Mouse (Mus musculus): ENCODE results near the gene Erp29. TPM values are rescaled to one million over a fixed set of nuclear protein-coding genes. Genes with fewer than 3 reads are reported as not detected.

The Erp29 gene
- total RNA-seq, 1 experiment from 2014 or later, result 719 TPM

DNA sequence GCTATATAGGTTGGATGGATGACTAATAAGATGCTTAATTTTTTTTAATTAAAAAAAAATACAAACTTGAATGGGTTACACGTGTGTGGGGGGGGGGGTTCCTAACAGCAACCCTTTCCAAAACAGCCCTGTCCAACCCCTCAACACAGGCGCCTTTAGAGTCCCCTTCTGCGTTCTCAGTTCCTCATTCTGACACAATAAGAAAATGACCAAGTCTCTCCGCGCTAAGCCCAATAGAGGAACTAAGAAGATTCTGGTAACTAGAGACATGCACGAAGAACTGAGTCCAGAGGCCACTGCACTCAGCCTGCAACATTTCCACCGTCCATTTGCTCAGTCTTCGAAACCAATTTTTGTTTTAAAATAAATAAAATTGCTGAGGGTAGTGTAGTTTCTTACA, 1.1 kb downstream of the Erp29 start:
- peak; percentile 48 for ATAC-seq (replicated peaks; ENCODE audit: low read depth, poor library complexity, severe bottlenecking)

- ATAC-seq (replicated peaks; ENCODE audit: low read depth, poor library complexity, severe bottlenecking), result no peak
Observed at GRCm38 (mm10) chr5:121450476-121450875, 1.8 kb downstream of the Erp29 start.

DNA sequence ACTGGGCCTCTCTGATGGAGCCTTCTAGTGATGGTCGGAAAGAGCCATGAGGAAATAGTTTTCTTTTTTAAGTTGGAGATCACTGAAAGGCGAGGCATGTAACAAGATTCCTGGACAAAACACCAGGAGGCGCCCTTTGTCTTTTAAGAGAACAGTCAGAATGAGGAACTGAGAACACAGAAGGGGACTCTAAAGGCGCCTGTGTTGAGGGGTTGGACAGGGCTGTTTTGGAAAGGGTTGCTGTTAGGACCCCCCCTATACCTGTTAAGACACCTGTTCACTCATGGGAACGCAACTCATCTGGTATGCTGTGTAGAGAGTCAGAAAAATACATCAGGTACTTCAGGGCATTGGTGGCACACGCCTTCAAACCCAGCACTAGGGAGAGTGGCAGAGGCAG, 2.3 kb downstream of the Erp29 start:
- ATAC-seq (replicated peaks; ENCODE audit: low read depth, poor library complexity, severe bottlenecking), result peak; percentile 22; the same call in 1 of the 2 replicates

- ATAC-seq (replicated peaks; ENCODE audit: low read depth, poor library complexity, severe bottlenecking), result no peak
Observed at GRCm38 (mm10) chr5:121448450-121448849, 3.9 kb downstream of the Erp29 start.

- no peak for ATAC-seq (replicated peaks; ENCODE audit: low read depth, poor library complexity, severe bottlenecking)
Observed at GRCm38 (mm10) chr5:121444870-121445269, 7.4 kb downstream of the Erp29 start.

DNA sequence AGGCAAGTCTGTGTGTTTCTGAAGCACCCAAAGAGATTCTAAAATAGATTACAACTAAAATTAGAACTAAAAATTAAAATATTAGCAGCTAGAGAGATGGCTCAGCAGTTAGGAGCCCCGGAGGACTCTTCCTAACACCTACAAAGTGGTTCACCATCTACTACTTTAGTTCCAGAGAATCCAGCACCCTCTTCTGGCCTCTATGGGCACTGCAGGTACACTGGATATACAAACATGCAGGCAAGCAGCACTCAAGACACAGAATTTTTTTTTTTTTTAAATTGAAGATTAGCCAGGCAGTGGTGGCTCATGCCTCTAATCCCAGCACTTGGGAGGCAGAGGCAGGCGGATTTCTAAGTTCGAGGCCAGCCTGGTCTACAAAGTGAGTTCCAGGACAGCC, 8.8 kb downstream of the Erp29 start:
- peak; percentile 45; the same call in 1 of the 2 replicates for ATAC-seq (replicated peaks; ENCODE audit: low read depth, poor library complexity, severe bottlenecking)

- ATAC-seq (replicated peaks; ENCODE audit: low read depth, poor library complexity, severe bottlenecking), result no peak
Observed at GRCm38 (mm10) chr5:121438756-121439155, 13.6 kb downstream of the Erp29 start.

DNA sequence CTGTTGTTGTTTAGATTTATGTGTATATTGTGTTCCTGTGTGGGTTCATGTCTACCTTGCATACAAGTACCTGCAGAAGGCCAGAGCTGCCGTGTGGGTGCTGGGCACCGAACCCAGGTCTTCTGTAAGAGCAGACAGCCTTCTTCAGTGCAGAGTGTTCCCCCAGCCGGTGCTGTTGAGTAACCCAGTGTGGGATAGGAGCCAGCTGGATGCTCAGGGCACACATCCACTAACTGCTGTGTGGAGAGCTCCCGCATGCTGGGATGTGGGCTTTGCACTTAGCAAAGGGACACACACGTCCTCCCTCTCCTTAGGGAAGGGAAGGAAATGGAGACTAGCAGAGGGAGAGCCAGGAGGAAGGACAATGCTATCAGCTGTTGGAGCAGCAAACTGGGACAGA, 14.2 kb downstream of the Erp29 start:
- no peak for ATAC-seq (replicated peaks; ENCODE audit: low read depth, poor library complexity, severe bottlenecking)

GRCm38 (mm10) chr5:121428954-121429353, 23.4 kb downstream of the Erp29 start:
- ATAC-seq (replicated peaks; ENCODE audit: low read depth, poor library complexity, severe bottlenecking), result no peak

DNA sequence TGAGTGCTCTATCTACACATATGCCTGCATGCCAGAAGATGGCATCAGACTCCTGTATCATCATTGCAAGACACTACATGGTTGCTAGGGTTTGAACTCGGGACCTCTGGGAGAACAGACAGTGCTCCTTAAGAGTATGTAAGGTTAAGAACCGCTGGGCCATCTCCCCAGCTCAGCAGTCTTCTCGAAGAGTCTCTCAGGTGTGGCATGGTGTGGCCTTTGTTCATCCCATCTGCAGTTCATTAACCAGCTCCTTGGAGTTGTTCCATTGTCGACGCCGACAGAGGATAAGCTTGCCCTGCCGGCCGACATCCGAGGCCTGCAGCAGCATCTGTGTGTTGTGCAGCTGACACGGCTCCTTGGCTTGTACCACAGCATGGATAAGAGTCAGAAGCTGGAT, 29.0 kb downstream of the Erp29 start:
- ATAC-seq (replicated peaks; ENCODE audit: low read depth, poor library complexity, severe bottlenecking), result no peak

DNA sequence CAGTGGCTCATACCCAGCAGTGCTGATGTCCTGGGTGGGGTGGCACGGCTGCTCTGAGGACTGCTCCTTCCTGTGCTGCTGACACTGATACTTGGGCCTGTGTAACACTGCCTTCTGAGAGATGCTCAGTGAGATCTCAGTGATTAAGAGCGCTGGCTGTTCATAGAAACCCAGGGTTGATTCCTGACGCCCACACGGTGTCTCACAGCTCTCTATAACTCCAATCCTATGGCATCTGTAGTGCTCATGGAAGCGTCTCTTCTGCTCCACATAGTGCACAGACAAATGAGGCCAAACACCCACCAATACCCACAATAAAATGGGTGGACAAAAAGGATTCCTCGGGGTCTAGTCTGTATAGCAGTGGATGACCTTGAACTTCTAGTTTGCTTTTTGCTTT, 29.5 kb downstream of the Erp29 start:
- ATAC-seq (replicated peaks; ENCODE audit: low read depth, poor library complexity, severe bottlenecking), result no peak

DNA sequence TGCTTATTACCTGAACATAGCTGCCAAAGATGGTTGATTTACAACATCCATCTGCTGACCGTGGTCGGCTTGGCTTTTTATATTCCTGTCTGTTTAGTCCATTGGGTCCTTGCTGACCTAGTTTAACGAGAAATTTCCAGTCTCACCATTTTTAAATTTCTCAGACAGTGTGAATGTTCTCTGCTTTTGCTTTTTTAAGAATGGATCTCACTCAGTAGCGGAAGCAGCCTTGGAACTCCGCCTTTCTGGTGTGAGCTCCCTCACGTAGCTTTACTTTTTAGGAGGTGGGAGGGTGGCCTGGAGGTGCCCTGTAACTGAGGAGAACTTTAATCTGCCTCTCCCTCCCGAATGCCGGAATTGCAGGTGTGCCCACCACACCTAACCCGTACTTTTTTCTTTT, 31.6 kb downstream of the Erp29 start:
- no peak for ATAC-seq (replicated peaks; ENCODE audit: low read depth, poor library complexity, severe bottlenecking)

DNA sequence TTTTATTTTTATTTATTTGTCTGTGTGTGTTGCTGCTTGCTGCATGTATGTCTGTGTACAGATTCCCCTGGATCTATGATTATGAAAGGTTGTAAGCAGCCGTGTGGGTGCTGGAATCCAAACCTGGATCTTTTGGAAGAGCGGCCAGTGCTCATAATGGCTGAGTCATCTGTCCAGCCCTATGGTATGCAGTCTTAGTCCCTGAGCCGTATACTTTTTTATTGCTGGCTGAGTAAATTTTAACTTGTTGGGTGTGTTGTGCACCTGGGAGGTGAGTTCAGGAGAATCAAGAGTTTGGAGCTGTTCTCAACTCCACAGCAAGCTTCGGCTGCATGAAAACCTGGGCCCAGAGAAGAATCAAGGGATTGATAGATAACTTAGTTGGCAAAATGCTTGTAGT, 41.3 kb downstream of the Erp29 start:
- ATAC-seq (replicated peaks; ENCODE audit: low read depth, poor library complexity, severe bottlenecking), result no peak

GRCm38 (mm10) chr5:121407856-121408255, 44.5 kb downstream of the Erp29 start:
- no peak for ATAC-seq (replicated peaks; ENCODE audit: low read depth, poor library complexity, severe bottlenecking)

GRCm38 (mm10) chr5:121400849-121401248, 51.5 kb downstream of the Erp29 start:
- ATAC-seq (replicated peaks; ENCODE audit: low read depth, poor library complexity, severe bottlenecking), result no peak

DNA sequence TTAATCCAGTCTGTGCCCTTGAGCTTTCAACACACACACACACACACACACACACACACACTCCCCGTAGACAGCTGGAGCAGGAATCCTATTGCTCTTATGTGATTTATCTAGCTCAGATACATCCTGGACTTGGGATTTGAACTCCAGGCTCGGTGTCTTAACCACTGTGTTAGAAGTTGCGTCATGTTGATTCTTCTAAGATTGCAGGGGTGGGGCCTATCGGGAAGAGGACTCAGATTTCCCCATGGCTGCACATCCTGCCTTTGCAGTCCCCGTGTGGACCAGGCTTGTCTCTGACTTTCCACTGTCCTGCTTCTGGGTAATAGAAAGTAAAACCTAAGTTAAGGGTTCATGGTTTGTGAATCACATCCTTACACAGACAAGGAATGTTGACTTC, 52.2 kb downstream of the Erp29 start:
- peak; percentile 16 for ATAC-seq (replicated peaks; ENCODE audit: low read depth, poor library complexity, severe bottlenecking)

GRCm38 (mm10) chr5:121399540-121399939, 52.8 kb downstream of the Erp29 start:
- no peak for ATAC-seq (replicated peaks; ENCODE audit: low read depth, poor library complexity, severe bottlenecking)

- ATAC-seq (replicated peaks; ENCODE audit: low read depth, poor library complexity, severe bottlenecking), result no peak
Observed at GRCm38 (mm10) chr5:121398965-121399462, 53.3 kb downstream of the Erp29 start.

DNA sequence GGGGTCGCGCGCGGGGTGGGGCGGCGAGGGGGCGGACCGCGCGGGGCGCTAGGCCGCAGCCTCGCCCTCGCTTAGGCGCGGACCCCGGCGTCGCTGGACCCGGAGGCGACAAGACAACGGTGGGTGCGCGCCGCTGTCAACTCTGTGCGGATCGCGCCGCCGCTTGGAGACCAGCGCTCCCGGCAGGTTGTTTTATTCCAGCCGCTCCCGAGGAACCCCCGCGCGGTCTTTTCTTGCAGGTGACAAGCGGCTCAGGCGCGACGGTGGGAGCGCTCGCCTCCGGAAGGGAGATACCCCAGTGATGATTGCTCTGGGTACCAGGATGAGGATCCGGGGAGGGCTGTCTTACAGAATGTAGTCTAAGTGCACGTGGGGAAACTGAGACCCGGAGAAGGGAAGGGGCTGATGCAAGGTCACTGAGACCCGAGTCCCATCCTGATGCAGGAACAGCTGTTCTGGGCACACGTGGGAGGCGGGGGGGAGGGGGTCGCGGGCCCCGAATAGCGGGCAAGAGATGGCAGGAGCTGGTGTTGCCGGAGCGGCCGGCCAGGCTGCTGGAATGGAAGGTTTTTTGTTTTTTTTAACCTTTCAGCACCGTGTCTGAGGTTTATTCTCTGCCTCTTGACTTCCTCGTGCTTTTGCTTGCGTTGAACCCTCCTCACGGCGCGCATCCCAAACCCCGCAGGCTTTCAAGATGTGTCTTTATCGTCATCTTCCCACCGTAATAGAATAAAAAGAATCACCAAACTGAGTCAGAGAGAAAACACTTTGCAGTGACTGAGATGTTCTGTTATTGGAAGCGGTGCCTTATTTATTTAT, 54.0 kb downstream of the Erp29 start:
- no peak for ATAC-seq (replicated peaks; ENCODE audit: low read depth, poor library complexity, severe bottlenecking)

- ATAC-seq (replicated peaks; ENCODE audit: low read depth, poor library complexity, severe bottlenecking), result peak; percentile 92
Observed at GRCm38 (mm10) chr5:121397187-121398145, 54.8 kb downstream of the Erp29 start, which contains the start of gene Naa25. Gene Naa25, plus strand, starts transcription at chr5:121397936.

GRCm38 (mm10) chr5:121395621-121396020, 56.7 kb downstream of the Erp29 start:
- no peak for ATAC-seq (replicated peaks; ENCODE audit: low read depth, poor library complexity, severe bottlenecking)

Data from common myeloid progenitor, adult 5-6 weeks (primary cell).